Mouse (Mus musculus): ENCODE data around the gene Gprin1. TPM values are rescaled to one million over a fixed set of nuclear protein-coding genes. Genes with fewer than 3 reads are reported as not detected.

The Gprin1 gene
- polyA plus RNA-seq, 1 experiment from 2014 or later, result 0.65 TPM

DNA sequence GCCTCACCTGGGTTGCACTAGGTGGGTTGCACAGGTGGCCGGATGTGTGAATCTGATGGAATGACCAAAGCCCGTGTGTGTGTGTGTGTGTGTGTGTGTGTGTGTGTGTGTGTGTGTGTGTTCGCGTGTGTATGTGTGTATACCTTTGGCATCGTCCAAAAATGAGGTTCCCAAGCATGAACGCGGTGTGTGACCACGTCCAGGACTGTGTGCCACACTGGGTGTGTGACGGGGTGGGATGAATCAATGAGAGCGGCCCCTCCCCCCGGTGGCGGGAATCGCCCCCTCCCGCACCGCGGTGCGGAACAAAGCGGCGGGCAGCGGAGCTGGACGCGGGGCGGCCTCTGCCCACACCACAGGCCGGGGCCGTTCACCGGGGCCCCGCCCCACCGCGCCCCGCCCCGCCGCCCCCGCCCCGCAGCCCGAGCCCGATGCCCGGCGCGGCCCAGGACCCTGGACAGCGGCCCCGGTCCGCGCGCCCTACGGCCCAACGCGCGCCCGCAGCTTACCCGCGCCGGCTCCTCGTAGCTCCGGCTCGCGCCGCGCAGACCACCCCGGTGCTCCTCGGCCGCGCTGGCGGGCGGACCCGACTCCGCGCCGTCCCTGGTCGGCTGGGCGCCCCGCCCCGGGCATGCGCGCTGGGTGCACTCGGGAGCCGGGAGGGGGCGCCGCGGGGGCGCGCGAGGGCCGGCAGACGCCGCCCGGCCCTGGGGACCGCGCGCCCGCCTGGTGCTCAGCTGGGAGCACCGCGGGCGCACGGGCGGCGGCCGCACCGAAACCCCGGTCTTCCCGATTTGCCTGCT, 412 bp downstream of the Gprin1 start:
- Histone ChIP-seq H3K4me1 (peaks cover 13% of the 10 kb centered on the region), H3K9ac (no peak overlapping the region), H3K27me3 (peaks cover 53% of the 10 kb centered on the region), H3K4me3 (replicated peaks) (peak overlapping the region; percentile 56), H3K4me2 (replicated peaks) (peak overlapping the region; percentile 91), H3K9me3 (replicated peaks) (no peaks in the 10 kb centered on the region), H3K27ac (replicated peaks) (no peak overlapping the region), H3K36me3 (no peaks in the 10 kb centered on the region)
- peak; percentile 67 for ATAC-seq (ENCODE audit: insufficient number of reproducible peaks, low FRiP score, low TSS enrichment, low read depth)
- WGBS, result 4% methylated on average over 30 of the region's 100 CpGs

- H3K36me3 ChIP-seq, result no peaks in the 10 kb centered on the region
- H3K9ac ChIP-seq, result no peak overlapping the region
- H3K4me2 ChIP-seq (replicated peaks), result peak overlapping the region; percentile 91
- no peak for ATAC-seq (ENCODE audit: insufficient number of reproducible peaks, low FRiP score, low TSS enrichment, low read depth)
- H3K4me3 ChIP-seq (replicated peaks), result peak overlapping the region; percentile 56
- H3K9me3 ChIP-seq (replicated peaks), result no peaks in the 10 kb centered on the region
- peaks cover 13% of the 10 kb centered on the region for H3K4me1 ChIP-seq
- WGBS, result 39% methylated on average over 10 of the region's 10 CpGs
- peaks cover 53% of the 10 kb centered on the region for H3K27me3 ChIP-seq
- H3K27ac ChIP-seq (replicated peaks), result no peak overlapping the region
These were observed 983 bp downstream of the Gprin1 start for GRCm38 (mm10) chr13:54748721-54749060.

- Histone ChIP-seq H3K27me3 (peaks cover 52% of the 10 kb centered on the region), H3K4me2 (replicated peaks) (no peak overlapping the region), H3K9me3 (replicated peaks) (no peaks in the 10 kb centered on the region), H3K9ac (no peak overlapping the region), H3K4me3 (replicated peaks) (no peak overlapping the region), H3K27ac (replicated peaks) (no peak overlapping the region), H3K4me1 (peaks cover 13% of the 10 kb centered on the region), H3K36me3 (no peaks in the 10 kb centered on the region)
- 86% methylated on average over 8 of the region's 8 CpGs for WGBS
- ATAC-seq (ENCODE audit: insufficient number of reproducible peaks, low FRiP score, low TSS enrichment, low read depth), result no peak
These were observed 1.5 kb downstream of the Gprin1 start for GRCm38 (mm10) chr13:54748190-54748589.

GRCm38 (mm10) chr13:54746896-54747295, 2.8 kb downstream of the Gprin1 start:
- Histone ChIP-seq H3K27me3 (peaks cover 49% of the 10 kb centered on the region), H3K9me3 (replicated peaks) (no peaks in the 10 kb centered on the region), H3K36me3 (no peaks in the 10 kb centered on the region), H3K9ac (no peak overlapping the region), H3K27ac (replicated peaks) (no peak overlapping the region), H3K4me1 (peaks cover 13% of the 10 kb centered on the region), H3K4me2 (replicated peaks) (no peak overlapping the region), H3K4me3 (replicated peaks) (no peak overlapping the region)
- no peak for ATAC-seq (ENCODE audit: insufficient number of reproducible peaks, low FRiP score, low TSS enrichment, low read depth)
- WGBS, result 34% methylated on average over 10 of the region's 10 CpGs

- H3K4me1 ChIP-seq, result peaks cover 13% of the 10 kb centered on the region
- H3K27ac ChIP-seq (replicated peaks), result no peak overlapping the region
- 46% methylated on average over 6 of the region's 6 CpGs for WGBS
- H3K9me3 ChIP-seq (replicated peaks), result no peaks in the 10 kb centered on the region
- no peak overlapping the region for H3K4me3 ChIP-seq (replicated peaks)
- H3K27me3 ChIP-seq, result peaks cover 46% of the 10 kb centered on the region
- H3K4me2 ChIP-seq (replicated peaks), result no peak overlapping the region
- H3K36me3 ChIP-seq, result no peaks in the 10 kb centered on the region
- no peak overlapping the region for H3K9ac ChIP-seq
- ATAC-seq (ENCODE audit: insufficient number of reproducible peaks, low FRiP score, low TSS enrichment, low read depth), result no peak
These were observed 3.6 kb downstream of the Gprin1 start for GRCm38 (mm10) chr13:54746110-54746509.

DNA sequence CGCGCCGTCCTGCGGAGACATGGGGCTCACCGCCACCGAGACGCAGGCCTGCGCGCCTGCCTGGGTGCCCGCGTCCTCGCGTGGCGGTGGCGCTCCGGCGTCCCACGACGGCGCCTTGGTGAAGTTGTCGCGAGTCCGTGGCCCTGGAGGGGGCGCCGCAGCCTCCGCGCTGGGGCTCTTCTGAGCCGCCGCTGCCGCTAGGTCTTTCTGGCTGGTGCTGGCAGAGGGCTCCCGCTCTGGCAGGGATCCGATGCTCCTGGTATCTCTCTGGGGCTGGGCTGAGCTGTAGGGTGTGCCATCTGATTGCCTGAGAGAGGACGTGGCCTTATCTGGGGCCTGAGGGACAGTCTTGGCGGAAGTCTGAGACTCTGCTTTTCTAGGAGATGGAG, 11.5 kb downstream of the Gprin1 start:
- ATAC-seq (ENCODE audit: insufficient number of reproducible peaks, low FRiP score, low TSS enrichment, low read depth), result no peak
- H3K27me3 ChIP-seq, result peaks cover 49% of the 10 kb centered on the region
- no peak overlapping the region for H3K9ac ChIP-seq

DNA sequence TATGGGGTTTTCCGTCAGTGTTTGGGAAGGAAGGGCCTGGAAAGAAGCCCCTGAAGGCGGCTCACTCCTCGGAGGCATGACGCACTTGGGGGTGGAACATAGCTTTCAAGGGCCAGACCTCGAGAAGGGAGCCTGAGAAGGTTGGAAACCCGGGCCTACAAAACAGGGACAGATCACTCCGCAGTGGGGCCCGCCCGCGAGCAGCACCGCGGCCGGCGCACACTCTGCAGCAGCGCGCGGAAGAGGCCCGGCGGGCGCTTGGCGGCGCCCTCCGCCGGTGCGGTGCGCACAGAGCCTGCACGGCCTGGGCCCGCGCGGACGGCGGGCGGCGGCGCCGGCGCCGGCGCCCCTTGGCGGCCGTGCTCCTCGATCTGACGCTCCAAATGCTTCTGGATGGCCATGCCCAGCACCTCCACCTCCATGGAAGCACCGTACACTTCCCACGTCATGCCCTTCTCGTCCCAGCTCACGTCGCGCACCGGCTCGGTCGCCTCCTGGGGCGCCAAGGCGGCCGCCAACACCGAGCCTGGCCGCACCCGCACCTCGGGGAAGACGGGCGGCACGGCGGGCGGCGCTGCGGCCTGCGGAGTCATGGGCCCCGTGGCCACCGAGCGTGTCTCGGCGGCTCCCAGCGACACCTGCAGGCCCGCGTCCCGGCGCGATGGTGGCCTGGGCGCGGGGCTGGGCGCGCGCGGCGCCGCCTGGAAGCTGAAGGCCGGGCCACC, 12.0 kb downstream of the Gprin1 start:
- H3K36me3 ChIP-seq, result no peaks in the 10 kb centered on the region
- under 1% methylated on average over 70 of the region's 87 CpGs for WGBS
- H3K9me3 ChIP-seq (replicated peaks), result no peaks in the 10 kb centered on the region
- H3K27me3 ChIP-seq, result peaks cover 49% of the 10 kb centered on the region
- peak overlapping the region; percentile 78 for H3K4me2 ChIP-seq (replicated peaks)
- peak; percentile 66; the same call in 1 of the 2 replicates for ATAC-seq (ENCODE audit: insufficient number of reproducible peaks, low FRiP score, low TSS enrichment, low read depth)
- peak overlapping the region; percentile 45 for H3K4me3 ChIP-seq (replicated peaks)
- no peak overlapping the region for H3K9ac ChIP-seq
- H3K4me1 ChIP-seq, result peaks cover 14% of the 10 kb centered on the region
- H3K27ac ChIP-seq (replicated peaks), result no peak overlapping the region

More for the DNA sequence above, 11.5 kb downstream of the Gprin1 start:
- H3K4me2 ChIP-seq (replicated peaks), result peak overlapping the region; percentile 78
- peak overlapping the region; percentile 45 for H3K4me3 ChIP-seq (replicated peaks)
- WGBS, result 5% methylated on average over 32 of the region's 34 CpGs
- no peak overlapping the region for H3K27ac ChIP-seq (replicated peaks)
- H3K9me3 ChIP-seq (replicated peaks), result no peaks in the 10 kb centered on the region
- peaks cover 14% of the 10 kb centered on the region for H3K4me1 ChIP-seq
- no peaks in the 10 kb centered on the region for H3K36me3 ChIP-seq

GRCm38 (mm10) chr13:54736931-54737330, 12.7 kb downstream of the Gprin1 start:
- Histone ChIP-seq H3K27ac (replicated peaks) (no peak overlapping the region), H3K36me3 (no peaks in the 10 kb centered on the region), H3K27me3 (peaks cover 49% of the 10 kb centered on the region), H3K9me3 (replicated peaks) (no peaks in the 10 kb centered on the region), H3K4me3 (replicated peaks) (peak overlapping the region; percentile 45), H3K4me1 (peaks cover 14% of the 10 kb centered on the region), H3K4me2 (replicated peaks) (peak overlapping the region; percentile 78), H3K9ac (no peak overlapping the region)
- no peak for ATAC-seq (ENCODE audit: insufficient number of reproducible peaks, low FRiP score, low TSS enrichment, low read depth)
- 18% methylated on average over 3 of the region's 3 CpGs for WGBS

- Histone ChIP-seq H3K9ac (no peak overlapping the region), H3K4me1 (no peaks in the 10 kb centered on the region), H3K27me3 (no peaks in the 10 kb centered on the region), H3K9me3 (replicated peaks) (no peaks in the 10 kb centered on the region), H3K36me3 (no peaks in the 10 kb centered on the region), H3K4me3 (replicated peaks) (no peak overlapping the region), H3K4me2 (replicated peaks) (no peak overlapping the region), H3K27ac (replicated peaks) (no peak overlapping the region)
- WGBS, result 56% methylated on average over 11 of the region's 11 CpGs
- ATAC-seq (ENCODE audit: insufficient number of reproducible peaks, low FRiP score, low TSS enrichment, low read depth), result no peak
These were observed 23.5 kb downstream of the Gprin1 start for GRCm38 (mm10) chr13:54726131-54726530.

DNA sequence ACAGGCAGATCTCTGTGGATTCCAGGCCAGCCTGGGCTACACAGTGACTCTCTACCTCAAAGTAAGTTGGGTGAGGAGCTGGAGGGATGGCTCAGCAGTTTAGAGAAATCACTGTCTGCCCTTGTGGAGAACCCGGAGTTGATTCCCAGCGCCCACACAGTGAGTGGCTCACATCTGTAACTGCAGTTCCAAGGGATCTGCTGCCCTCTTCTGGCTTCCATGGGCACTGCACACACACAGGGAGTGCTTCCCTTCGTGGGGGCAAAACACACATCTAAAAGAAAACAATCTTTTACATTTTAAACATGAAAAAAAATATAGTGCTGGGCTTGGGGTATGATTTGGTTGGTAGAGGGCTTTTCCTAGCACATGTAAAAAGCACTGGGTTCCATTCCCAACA, 26.5 kb downstream of the Gprin1 start:
- Histone ChIP-seq H3K4me3 (replicated peaks) (no peak overlapping the region), H3K9ac (no peak overlapping the region), H3K4me1 (no peaks in the 10 kb centered on the region), H3K4me2 (replicated peaks) (no peak overlapping the region), H3K27ac (replicated peaks) (no peak overlapping the region), H3K36me3 (no peaks in the 10 kb centered on the region), H3K9me3 (replicated peaks) (no peaks in the 10 kb centered on the region), H3K27me3 (no peaks in the 10 kb centered on the region)
- 89% methylated on average over 3 of the region's 3 CpGs for WGBS
- no peak for ATAC-seq (ENCODE audit: insufficient number of reproducible peaks, low FRiP score, low TSS enrichment, low read depth)

DNA sequence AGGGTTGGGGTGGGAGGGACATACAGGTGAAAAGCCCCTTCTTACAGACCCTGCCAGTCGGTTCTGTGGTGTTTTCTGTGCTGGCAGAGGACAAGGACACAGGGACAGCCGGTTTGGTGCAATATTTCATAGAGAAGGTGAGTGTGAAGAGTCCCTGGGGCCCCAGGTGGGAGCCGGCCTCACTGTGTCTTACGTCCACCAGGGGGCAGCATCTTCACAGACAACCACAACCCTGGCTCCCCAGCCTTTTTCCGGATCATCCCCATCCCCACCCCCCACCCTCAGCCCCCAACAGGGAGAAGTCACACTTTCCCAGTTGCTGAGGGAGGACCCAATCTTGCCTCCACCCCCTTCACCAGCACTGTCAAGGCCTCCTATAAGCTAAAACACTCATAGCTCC, 32.8 kb downstream of the Gprin1 start:
- H3K4me1 ChIP-seq, result 0 out of 2 replicates have a peak, but pooled peaks cover 2% of the 10 kb centered on the region
- no peaks in the 10 kb centered on the region for H3K36me3 ChIP-seq
- H3K9ac ChIP-seq, result no peak overlapping the region
- H3K9me3 ChIP-seq (replicated peaks), result no peaks in the 10 kb centered on the region
- no peak for ATAC-seq (ENCODE audit: insufficient number of reproducible peaks, low FRiP score, low TSS enrichment, low read depth)
- WGBS, result 2% methylated on average over 5 of the region's 5 CpGs
- H3K4me3 ChIP-seq (replicated peaks), result no peak overlapping the region
- H3K4me2 ChIP-seq (replicated peaks), result no peak overlapping the region
- no peaks in the 10 kb centered on the region for H3K27me3 ChIP-seq
- no peak overlapping the region for H3K27ac ChIP-seq (replicated peaks)
